Mouse (Mus musculus) hindbrain, postnatal 0 days (tissue): Measurements from ENCODE around the gene Rffl. TPM values are rescaled to one million over a fixed set of nuclear protein-coding genes. Genes with fewer than 3 reads are reported as not detected.

Experiments
- ATAC-seq: fragments of 200-750 bp; cut with Nextera tagmentation; 2 replicates; pipeline ENCODE4 v1.8.0; 2017; ENCODE audit warnings: mild to moderate bottlenecking, moderate TSS enrichment, moderate library complexity
- DNase-seq: peaks from one replicate; pipeline ENCODE4 v3.0.0-alpha.2; 2015; ENCODE audit warnings: low spot score
- H3K27ac ChIP-seq: fragments of 300-500 bp; sonication (generic); 2 replicates; pipeline ENCODE4 v1.5.1; 2014; ENCODE audit warnings: mild to moderate bottlenecking
- H3K27me3 ChIP-seq: fragments of 300-500 bp; sonication (generic); 2 replicates; pipeline ENCODE4 v1.6.1; 2014; ENCODE audit warnings: low read length, mixed read lengths; ENCODE audit not compliant: insufficient read depth
- H3K36me3 ChIP-seq: fragments of 300-500 bp; sonication (generic); 2 replicates; pipeline ENCODE4 v1.6.1; 2014; ENCODE audit warnings: low read length, mixed read lengths; ENCODE audit not compliant: insufficient read depth
- H3K4me1 ChIP-seq: fragments of 300-500 bp; sonication (generic); 2 replicates; pipeline ENCODE4 v1.6.1; 2014; ENCODE audit warnings: antibody characterized with exemption, low read length, mixed read lengths; ENCODE audit not compliant: insufficient read depth
- H3K4me2 ChIP-seq: fragments of 300-500 bp; sonication (generic); 2 replicates; pipeline ENCODE4 v1.6.1; 2014; ENCODE audit warnings: low read depth, mild to moderate bottlenecking, low read length, moderate library complexity, mixed read lengths
- H3K4me3 ChIP-seq: fragments of 300-500 bp; sonication (generic); 2 replicates; pipeline ENCODE4 v1.5.1; 2014; ENCODE audit warnings: low read length
- H3K9ac ChIP-seq: fragments of 300-500 bp; sonication (generic); replicated peaks from 2 replicates; pipeline ENCODE4 v1.6.1; 2014; ENCODE audit warnings: mild to moderate bottlenecking, low read length, moderate library complexity, mixed read lengths
- H3K9me3 ChIP-seq: fragments of 300-500 bp; sonication (generic); 2 replicates; pipeline ENCODE4 v1.6.1; 2016; ENCODE audit warnings: low read length, mixed read lengths
- CTCF ChIP-seq: IDR thresholded peaks from 2 replicates; pipeline ENCODE4 v1.5.1; 2016; ENCODE audit warnings: antibody characterized with exemption, control low read depth, low read depth
- WGBS: fragments of 180-500 bp; shearing (Covaris S2); extraction: QIAGEN DNeasy Blood & Tissue Kit; methylation state at CpG from one replicate; pipeline ENCODE4 v1.1.7; 2014; 5-methylcytosine and 5-hydroxymethylcytosine counted together
- polyA plus RNA-seq: library from polyadenylated mRNA; unstranded; fragments of >200 nt; fragmentation: Nextera tagmentation; extraction: Ambion mirVana; gene quantifications from 2 replicates; pipeline ENCODE4 v1.2.1, GENCODE M21; 2015
- total RNA-seq: library from RNA; depleted of rRNA; stranded (reverse); fragments of >200 nt; gene quantifications from 2 replicates; pipeline ENCODE4 v1.2.3, GENCODE M21; 2014

Rffl gene
- total and polyA plus RNA-seq, 2 experiments from 2014 or later: 2.5 to 4.9 TPM

GRCm38 (mm10) chr11:82850259-82850658 lies 20.8 kb downstream of the Rffl start:
- no peaks in the 10 kb centered on the region for H3K9me3 ChIP-seq
- no peaks in the 10 kb centered on the region for H3K36me3 ChIP-seq
- H3K9ac ChIP-seq: no peak overlapping the region
- no peak overlapping the region for H3K4me2 ChIP-seq
- no peak for TF ChIP-seq CTCF
- no peak overlapping the region for H3K4me3 ChIP-seq
- no peak overlapping the region for H3K27ac ChIP-seq
- no peaks in the 10 kb centered on the region for H3K4me1 ChIP-seq
- WGBS: 59% methylated on average over 5 of the region's 5 CpGs
- H3K27me3 ChIP-seq: no peaks in the 10 kb centered on the region
- ATAC-seq (no peak), DNase-seq (no peak)

DNA sequence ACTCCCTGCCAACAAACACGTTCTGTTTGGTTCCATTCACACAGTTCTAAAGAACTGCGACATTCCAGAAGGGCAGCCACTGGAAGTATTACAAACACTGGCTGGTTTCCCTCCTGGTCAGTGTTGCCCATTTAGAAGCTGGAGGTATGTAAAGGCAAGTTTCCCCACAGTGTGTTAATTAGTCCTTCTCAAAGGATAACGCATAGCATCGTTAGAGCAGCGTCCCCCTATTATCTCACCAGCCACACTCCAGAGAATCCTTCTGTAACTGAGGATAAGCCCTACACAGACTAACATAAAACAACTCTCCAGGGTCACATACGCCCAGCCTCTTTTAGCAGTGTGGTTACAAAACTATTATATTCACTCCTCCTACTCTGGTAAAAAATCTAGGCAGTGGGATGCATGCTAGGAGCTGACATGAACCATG lies 23.4 kb downstream of the Rffl start:
- Histone ChIP-seq H3K9ac (no peak overlapping the region), H3K4me3 (no peak overlapping the region), H3K4me2 (no peak overlapping the region), H3K9me3 (no peaks in the 10 kb centered on the region), H3K4me1 (no peaks in the 10 kb centered on the region), H3K27ac (no peak overlapping the region), H3K27me3 (no peaks in the 10 kb centered on the region), H3K36me3 (no peaks in the 10 kb centered on the region)
- ATAC-seq (no peak), DNase-seq (no peak)
- WGBS: 25% methylated on average over 6 of the region's 6 CpGs
- no peak for TF ChIP-seq CTCF

DNA sequence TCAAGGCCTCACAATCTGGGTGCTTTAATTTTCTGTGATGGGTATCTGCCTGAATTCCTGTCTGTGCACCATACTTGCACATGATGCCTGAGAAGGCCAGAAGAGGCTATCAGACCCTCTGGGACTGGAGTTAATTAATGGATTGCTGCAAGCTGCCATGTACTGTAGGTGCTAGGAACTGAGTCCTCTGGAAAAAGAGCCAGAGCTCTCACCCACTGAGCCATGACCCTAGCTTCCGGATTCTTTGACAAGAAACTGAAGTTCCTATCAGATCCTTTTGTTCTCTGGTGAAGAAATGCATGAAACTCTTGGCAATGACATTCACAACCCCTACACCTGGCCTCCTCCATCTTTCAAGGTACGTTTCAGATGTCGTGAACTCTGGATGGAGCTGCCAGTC lies 24.1 kb downstream of the Rffl start:
- H3K4me1 ChIP-seq: no peaks in the 10 kb centered on the region
- no peaks in the 10 kb centered on the region for H3K9me3 ChIP-seq
- no peak overlapping the region for H3K4me3 ChIP-seq
- H3K4me2 ChIP-seq: no peak overlapping the region
- DNase-seq (no peak), ATAC-seq (no peak)
- H3K36me3 ChIP-seq: no peaks in the 10 kb centered on the region
- WGBS: 76% methylated on average over 3 of the region's 3 CpGs
- no peak for TF ChIP-seq CTCF
- H3K9ac ChIP-seq: no peak overlapping the region
- H3K27me3 ChIP-seq: no peaks in the 10 kb centered on the region
- H3K27ac ChIP-seq: no peak overlapping the region

GRCm38 (mm10) chr11:82846079-82846436 lies 25.0 kb downstream of the Rffl start:
- DNase-seq (no peak), ATAC-seq (peak; percentile 64; the same call in 1 of the 2 replicates)
- Histone ChIP-seq H3K9ac (peak overlapping the region; percentile 40; the same call in 1 of the 2 replicates), H3K4me2 (peak overlapping the region; percentile 47), H3K4me3 (peak overlapping the region; percentile 13; the same call in 1 of the 2 replicates), H3K36me3 (no peaks in the 10 kb centered on the region), H3K4me1 (no peaks in the 10 kb centered on the region), H3K9me3 (no peaks in the 10 kb centered on the region), H3K27ac (peak overlapping the region; percentile 48; the same call in 1 of the 2 replicates), H3K27me3 (no peaks in the 10 kb centered on the region)
- no peak for TF ChIP-seq CTCF
- 38% methylated on average over 4 of the region's 4 CpGs for WGBS

DNA sequence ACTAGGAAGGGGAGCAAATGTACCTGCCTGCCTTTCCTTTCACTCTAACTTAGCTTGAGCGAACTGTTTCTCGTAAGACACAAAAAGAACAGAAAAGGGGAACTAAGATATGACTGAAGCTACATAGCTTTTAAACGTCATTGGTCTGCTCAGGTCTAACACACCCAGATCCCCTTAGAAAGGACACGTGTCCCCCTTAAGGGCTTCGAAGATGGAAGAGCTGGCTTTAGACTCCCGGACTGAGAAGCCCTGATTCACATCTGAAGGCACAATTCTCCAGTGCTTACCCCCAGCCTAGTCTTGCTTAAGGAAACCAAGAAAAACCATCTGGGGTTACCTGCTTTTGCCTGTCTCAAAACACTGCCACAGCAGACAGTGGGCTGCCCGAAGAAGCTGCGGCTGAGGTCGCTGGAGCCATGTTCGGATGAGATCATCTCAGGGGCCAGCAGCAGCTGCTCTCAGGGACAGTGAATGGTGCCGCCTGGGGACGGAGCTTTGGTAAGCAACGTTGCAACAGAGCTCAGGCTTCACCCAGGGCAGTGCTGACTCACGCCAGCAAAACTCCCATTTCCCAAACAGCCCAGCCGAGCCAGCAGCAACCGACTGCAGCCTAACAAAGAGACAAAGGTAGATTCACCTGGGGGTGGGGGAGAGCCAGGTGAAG lies 25.5 kb downstream of the Rffl start:
- H3K27ac ChIP-seq: peak overlapping the region; percentile 48; the same call in 1 of the 2 replicates

DNA sequence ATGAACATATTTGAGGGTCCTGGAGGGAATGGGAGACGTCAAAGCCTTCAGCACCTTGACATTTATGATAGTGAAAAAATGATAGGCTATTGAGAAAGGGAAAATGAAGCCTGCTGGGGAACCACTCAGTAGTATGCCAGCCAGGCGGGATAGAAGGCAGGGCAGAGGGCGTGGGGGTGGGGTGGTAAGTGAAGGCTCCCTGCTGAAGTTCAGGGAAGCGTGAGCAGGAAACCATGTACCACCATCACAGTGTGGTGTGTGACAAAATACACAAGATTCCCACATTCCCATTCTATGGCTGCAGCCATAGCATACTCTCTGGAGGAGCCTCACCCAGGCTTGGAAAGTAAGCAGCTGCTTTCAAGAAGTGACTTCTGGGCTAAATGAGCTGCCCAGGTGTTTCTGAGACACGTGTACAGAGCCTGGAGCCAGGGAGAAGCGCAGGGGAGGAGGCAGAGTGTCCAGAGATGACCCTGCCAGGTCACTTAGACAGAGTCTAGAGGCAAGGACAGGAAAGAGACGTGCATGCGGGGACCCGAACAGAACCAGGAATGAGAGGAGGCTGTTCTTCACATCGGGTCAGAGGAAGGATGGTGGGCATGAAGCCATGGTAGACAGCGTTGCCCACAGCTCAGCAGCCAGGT lies 26.1 kb downstream of the Rffl start:
- Histone ChIP-seq H3K9ac (no peak overlapping the region), H3K36me3 (no peaks in the 10 kb centered on the region), H3K9me3 (no peaks in the 10 kb centered on the region), H3K27ac (peak overlapping the region; percentile 48; the same call in 1 of the 2 replicates), H3K4me1 (no peaks in the 10 kb centered on the region), H3K27me3 (no peaks in the 10 kb centered on the region), H3K4me2 (0 out of 2 replicates have a peak overlapping the region, but pooled peaks have one; percentile 47), H3K4me3 (no peak overlapping the region)
- ATAC-seq (no peak), DNase-seq (no peak)
- TF ChIP-seq CTCF: no peak
- 65% methylated on average over 11 of the region's 11 CpGs for WGBS

More for the DNA sequence above, 25.5 kb downstream of the Rffl start:
- Histone ChIP-seq H3K4me1 (no peaks in the 10 kb centered on the region), H3K9me3 (no peaks in the 10 kb centered on the region), H3K9ac (peak overlapping the region; percentile 40; the same call in 1 of the 2 replicates), H3K4me3 (peak overlapping the region; percentile 13; the same call in 1 of the 2 replicates), H3K4me2 (peak overlapping the region; percentile 47), H3K27me3 (no peaks in the 10 kb centered on the region), H3K36me3 (no peaks in the 10 kb centered on the region)
- ATAC-seq (peak; percentile 88), DNase-seq (peak; percentile 76)
- WGBS: 26% methylated on average over 16 of the region's 16 CpGs
- peak; percentile 43 for TF ChIP-seq CTCF

DNA sequence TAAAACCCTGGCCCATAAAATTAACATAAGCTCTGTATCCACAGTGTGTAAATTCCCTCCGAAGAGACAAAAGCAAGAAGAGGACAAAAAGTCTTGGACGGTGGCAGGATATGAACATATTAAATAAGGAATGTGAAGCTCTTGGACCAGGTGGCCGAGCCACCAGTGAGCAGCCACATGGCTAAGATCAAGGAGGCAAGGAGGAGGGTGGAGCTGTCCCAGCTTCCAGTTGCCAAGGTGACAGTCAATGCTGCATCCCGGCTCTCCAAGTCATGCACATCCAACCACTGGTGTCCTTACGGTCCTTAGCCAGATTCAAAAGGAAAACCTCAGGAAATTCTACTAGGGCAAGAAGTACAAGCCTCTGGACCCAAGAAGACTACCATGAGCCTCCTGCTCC lies 32.5 kb downstream of the Rffl start:
- Histone ChIP-seq H3K4me2 (no peak overlapping the region), H3K4me3 (no peak overlapping the region), H3K36me3 (no peaks in the 10 kb centered on the region), H3K27me3 (no peaks in the 10 kb centered on the region), H3K27ac (no peak overlapping the region), H3K4me1 (peaks cover 4% of the 10 kb centered on the region), H3K9me3 (no peaks in the 10 kb centered on the region), H3K9ac (no peak overlapping the region)
- DNase-seq (no peak), ATAC-seq (no peak)
- no peak for TF ChIP-seq CTCF
- WGBS: 32% methylated on average over 5 of the region's 5 CpGs
